Mouse (Mus musculus): ENCODE data around the gene Hoxa13.

- TF ChIP-seq CTCF (IDR thresholded peaks at IDR 0.05; ENCODE audit: insufficient read depth, low read length) (no peak), POLR2A (IDR thresholded peaks at IDR 0.05; ENCODE audit: borderline replicate concordance, extremely low read depth, low read depth, low read length) (no peak)
These were observed 43.3 kb downstream of the Hoxa13 start for GRCm38 (mm10) chr6:52217459-52217768.

Measured in lung, adult 2 months (tissue).